Mouse (Mus musculus): Measurements from ENCODE around the gene Znfx1. TPM values are rescaled to one million over a fixed set of nuclear protein-coding genes. Genes with fewer than 3 reads are reported as not detected.
A peak's percentile ranks its signal among the peaks of the same experiment; 100 is the strongest.

Znfx1 gene
- polyA plus RNA-seq, 1 experiment from 2014 or later: 13.1 TPM

DNA sequence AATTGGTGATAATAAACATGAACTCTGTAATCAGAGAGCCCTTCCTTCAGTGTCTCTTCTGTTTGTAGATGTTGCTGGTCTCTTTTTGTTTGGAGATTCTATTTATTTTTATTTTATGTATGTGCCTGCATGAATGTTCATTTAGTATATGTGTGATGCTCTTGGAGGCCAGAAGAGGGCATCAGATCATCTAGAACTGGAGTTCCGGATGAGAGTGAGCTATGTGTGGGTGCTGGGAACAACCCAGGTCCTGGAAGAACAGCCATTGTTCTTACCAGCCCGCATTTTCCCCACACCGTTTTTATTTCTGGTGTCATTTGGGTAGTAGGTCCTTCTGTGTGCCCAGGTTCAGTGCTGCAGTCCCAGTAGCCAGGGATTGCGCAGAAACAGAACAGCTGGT is 32.3 kb downstream of the Znfx1 start:
- Histone ChIP-seq H3K4me3 (ENCODE audit: low read depth, low read length) (no peak overlapping the region), H3K27ac (ENCODE audit: low read depth, low read length) (no peak overlapping the region), H3K36me3 (ENCODE audit: control insufficient read depth, insufficient read depth) (peaks cover 83% of the 10 kb centered on the region), H3K4me1 (replicated peaks; ENCODE audit: control insufficient read depth, insufficient read depth, low read length) (no peaks in the 10 kb centered on the region), H3K9ac (ENCODE audit: low read depth, low read length) (no peak overlapping the region), H3K9me3 (ENCODE audit: control insufficient read depth) (no peaks in the 10 kb centered on the region), H3K27me3 (replicated peaks; ENCODE audit: control insufficient read depth, insufficient read depth, low read length) (no peaks in the 10 kb centered on the region), H3K4me2 (replicated peaks; ENCODE audit: low read depth) (no peak overlapping the region)
- TF ChIP-seq CTCF (IDR thresholded peaks at IDR 0.05; ENCODE audit: low read depth): peak; percentile 35; the same call in 1 of the 2 replicates
- ATAC-seq: no peak
- WGBS: 95% methylated on average over 4 of the region's 4 CpGs

DNA sequence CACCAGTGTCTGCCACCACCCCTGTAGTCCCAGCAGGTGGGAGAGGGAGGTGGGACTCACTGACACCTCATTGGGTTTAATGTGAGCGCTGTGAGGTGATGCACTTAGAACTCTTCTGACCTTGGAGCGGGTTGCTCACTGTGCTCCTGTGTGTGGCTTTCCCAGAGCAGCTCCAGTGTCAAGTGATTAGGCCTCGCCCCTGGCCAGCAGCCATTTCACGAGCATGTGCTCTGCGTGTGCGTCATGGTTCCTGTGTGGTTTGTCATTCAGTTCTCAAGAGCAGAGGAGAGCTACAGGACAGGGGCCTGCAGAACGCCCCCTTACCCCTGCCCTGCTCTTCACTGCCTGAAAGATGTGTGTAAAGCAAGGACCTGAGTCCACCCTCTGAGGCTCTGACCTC is 34.3 kb downstream of the Znfx1 start:
- Histone ChIP-seq H3K9me3 (ENCODE audit: control insufficient read depth) (no peaks in the 10 kb centered on the region), H3K27me3 (replicated peaks; ENCODE audit: control insufficient read depth, insufficient read depth, low read length) (no peaks in the 10 kb centered on the region), H3K9ac (ENCODE audit: low read depth, low read length) (no peak overlapping the region), H3K4me3 (ENCODE audit: low read depth, low read length) (no peak overlapping the region), H3K36me3 (ENCODE audit: control insufficient read depth, insufficient read depth) (peaks cover 78% of the 10 kb centered on the region), H3K4me2 (replicated peaks; ENCODE audit: low read depth) (no peak overlapping the region), H3K4me1 (replicated peaks; ENCODE audit: control insufficient read depth, insufficient read depth, low read length) (no peaks in the 10 kb centered on the region), H3K27ac (ENCODE audit: low read depth, low read length) (no peak overlapping the region)
- ATAC-seq: no peak
- 92% methylated on average over 7 of the region's 7 CpGs for WGBS
- no peak for TF ChIP-seq CTCF (IDR thresholded peaks at IDR 0.05; ENCODE audit: low read depth)

- no peaks in the 10 kb centered on the region for H3K9me3 ChIP-seq (ENCODE audit: control insufficient read depth)
- ATAC-seq: no peak
- no peak overlapping the region for H3K4me2 ChIP-seq (replicated peaks; ENCODE audit: low read depth)
- H3K4me1 ChIP-seq (replicated peaks; ENCODE audit: control insufficient read depth, insufficient read depth, low read length): peaks cover 9% of the 10 kb centered on the region; the same call in 1 of the 2 replicates
- H3K27ac ChIP-seq (ENCODE audit: low read depth, low read length): no peak overlapping the region
- H3K36me3 ChIP-seq (ENCODE audit: control insufficient read depth, insufficient read depth): peaks cover 53% of the 10 kb centered on the region
- WGBS: 92% methylated on average over 10 of the region's 10 CpGs
- TF ChIP-seq CTCF (IDR thresholded peaks at IDR 0.05; ENCODE audit: low read depth): no peak
- H3K4me3 ChIP-seq (ENCODE audit: low read depth, low read length): no peak overlapping the region
- H3K27me3 ChIP-seq (replicated peaks; ENCODE audit: control insufficient read depth, insufficient read depth, low read length): no peaks in the 10 kb centered on the region
- H3K9ac ChIP-seq (ENCODE audit: low read depth, low read length): no peak overlapping the region
Observed at GRCm38 (mm10) chr2:167019396-167019795, 43.4 kb downstream of the Znfx1 start.

DNA sequence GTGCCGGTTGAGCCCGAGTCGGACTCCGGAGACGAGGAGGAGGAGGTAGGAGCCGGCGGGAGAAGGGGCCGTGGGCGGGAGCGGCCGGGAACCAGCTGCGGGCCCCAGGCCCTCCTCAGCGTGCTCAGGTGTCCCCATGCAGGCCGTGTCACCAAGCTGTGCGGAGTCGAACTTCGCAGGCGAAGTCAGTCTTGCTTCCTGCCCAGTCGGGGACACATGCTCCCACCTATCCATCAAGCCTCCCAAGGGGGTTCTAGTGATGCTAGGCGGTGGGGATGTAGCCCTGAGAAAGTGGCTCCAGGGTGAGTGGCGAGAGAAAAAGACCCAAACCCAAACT is 47.5 kb downstream of the Znfx1 start:
- Histone ChIP-seq H3K27ac (ENCODE audit: low read depth, low read length) (no peak overlapping the region; the same call in 1 of the 2 replicates), H3K36me3 (ENCODE audit: control insufficient read depth, insufficient read depth) (peaks cover 20% of the 10 kb centered on the region), H3K9me3 (ENCODE audit: control insufficient read depth) (no peaks in the 10 kb centered on the region), H3K9ac (ENCODE audit: low read depth, low read length) (peak overlapping the region; percentile 82), H3K4me2 (replicated peaks; ENCODE audit: low read depth) (peak overlapping the region; percentile 82), H3K27me3 (replicated peaks; ENCODE audit: control insufficient read depth, insufficient read depth, low read length) (no peaks in the 10 kb centered on the region), H3K4me3 (ENCODE audit: low read depth, low read length) (peak overlapping the region; percentile 97), H3K4me1 (replicated peaks; ENCODE audit: control insufficient read depth, insufficient read depth, low read length) (peaks cover 9% of the 10 kb centered on the region; the same call in 1 of the 2 replicates)
- under 1% methylated on average over 12 of the region's 21 CpGs for WGBS
- no peak for TF ChIP-seq CTCF (IDR thresholded peaks at IDR 0.05; ENCODE audit: low read depth)
- ATAC-seq: peak; percentile 62

GRCm38 (mm10) chr2:167014702-167015381 is 48.0 kb downstream of the Znfx1 start, which contains the start of gene Ddx27:
Ddx27 (plus strand) TSS chr2:167015193.
- Histone ChIP-seq H3K36me3 (ENCODE audit: control insufficient read depth, insufficient read depth) (peaks cover 15% of the 10 kb centered on the region), H3K27ac (ENCODE audit: low read depth, low read length) (peak within 1 kb of the TSS; percentile 65), H3K27me3 (replicated peaks; ENCODE audit: control insufficient read depth, insufficient read depth, low read length) (no peaks in the 10 kb centered on the region), H3K9me3 (ENCODE audit: control insufficient read depth) (no peaks in the 10 kb centered on the region), H3K9ac (ENCODE audit: low read depth, low read length) (peak within 1 kb of the TSS; percentile 82), H3K4me3 (ENCODE audit: low read depth, low read length) (peak within 1 kb of the TSS; percentile 97), H3K4me2 (replicated peaks; ENCODE audit: low read depth) (peak within 1 kb of the TSS; percentile 82), H3K4me1 (replicated peaks; ENCODE audit: control insufficient read depth, insufficient read depth, low read length) (peaks cover 9% of the 10 kb centered on the region; the same call in 1 of the 2 replicates)
- under 1% methylated on average over 37 of the region's 37 CpGs for WGBS
- peak; percentile 11; the same call in 1 of the 2 replicates for TF ChIP-seq CTCF (IDR thresholded peaks at IDR 0.05; ENCODE audit: low read depth)
- peak; percentile 88 for ATAC-seq

DNA sequence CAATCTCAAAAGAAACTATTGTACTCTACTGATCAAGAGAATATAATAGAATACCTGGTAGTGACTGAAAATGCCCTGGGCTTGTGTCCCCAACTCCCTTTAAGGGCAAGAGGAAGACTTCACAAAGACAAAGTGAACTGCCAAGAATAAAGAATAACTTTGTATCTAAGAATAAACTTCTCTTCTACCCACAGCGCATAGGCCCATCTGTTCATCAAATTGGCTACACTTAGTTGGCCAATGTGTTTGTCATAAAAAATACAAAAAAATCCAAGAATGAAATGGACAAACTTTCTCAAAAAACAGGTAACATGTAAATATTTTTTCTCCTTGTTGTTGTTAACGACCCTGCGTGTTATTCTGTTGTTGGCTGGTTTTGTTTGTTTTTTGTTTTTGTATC is 52.3 kb downstream of the Znfx1 start:
- no peak overlapping the region for H3K4me3 ChIP-seq (ENCODE audit: low read depth, low read length)
- no peak for TF ChIP-seq CTCF (IDR thresholded peaks at IDR 0.05; ENCODE audit: low read depth)
- no peak overlapping the region for H3K9ac ChIP-seq (ENCODE audit: low read depth, low read length)
- H3K27ac ChIP-seq (ENCODE audit: low read depth, low read length): no peak overlapping the region
- H3K4me2 ChIP-seq (replicated peaks; ENCODE audit: low read depth): no peak overlapping the region
- WGBS: 84% methylated on average over 3 of the region's 3 CpGs
- no peaks in the 10 kb centered on the region for H3K36me3 ChIP-seq (ENCODE audit: control insufficient read depth, insufficient read depth)
- no peak for ATAC-seq
- no peaks in the 10 kb centered on the region for H3K4me1 ChIP-seq (replicated peaks; ENCODE audit: control insufficient read depth, insufficient read depth, low read length)
- H3K9me3 ChIP-seq (ENCODE audit: control insufficient read depth): no peaks in the 10 kb centered on the region
- no peaks in the 10 kb centered on the region for H3K27me3 ChIP-seq (replicated peaks; ENCODE audit: control insufficient read depth, insufficient read depth, low read length)

Data from intestine, postnatal 0 days (tissue).